Mouse (Mus musculus) embryonic fibroblast, embryonic 13.5 days (primary cell): ENCODE measurements at regions not wholly inside any gene's neighbourhood (a gene's known extent, or its start where the extent isn't known, plus 50 kb on each side); places are given as distances from the start of the nearest gene placed in this dataset.

Experiments used
- H3K27ac ChIP-seq: 2 replicates; pipeline ENCODE4 v1.5.1; 2012; ENCODE audit warnings: low read length, control low read depth, inconsistent platforms; ENCODE audit not compliant: insufficient read depth
- H3K4me1 ChIP-seq: 2 replicates; pipeline ENCODE4 v1.6.1; 2011; ENCODE audit warnings: low read length; ENCODE audit not compliant: control insufficient read depth, insufficient read depth
- H3K4me3 ChIP-seq: 2 replicates; pipeline ENCODE4 v1.5.1; 2011; ENCODE audit warnings: mild to moderate bottlenecking, control low read depth, low read length; ENCODE audit not compliant: insufficient read depth
- CTCF ChIP-seq: IDR thresholded peaks from 2 replicates; pipeline ENCODE4 v1.5.1; 2011; ENCODE audit warnings: mild to moderate bottlenecking, control low read depth, low read length, moderate library complexity, borderline replicate concordance; ENCODE audit not compliant: insufficient read depth
- POLR2A ChIP-seq: IDR thresholded peaks from 2 replicates; pipeline ENCODE4 v1.6.1; 2011; ENCODE audit warnings: low read depth, mild to moderate bottlenecking, control low read depth, low read length, moderate library complexity

DNA sequence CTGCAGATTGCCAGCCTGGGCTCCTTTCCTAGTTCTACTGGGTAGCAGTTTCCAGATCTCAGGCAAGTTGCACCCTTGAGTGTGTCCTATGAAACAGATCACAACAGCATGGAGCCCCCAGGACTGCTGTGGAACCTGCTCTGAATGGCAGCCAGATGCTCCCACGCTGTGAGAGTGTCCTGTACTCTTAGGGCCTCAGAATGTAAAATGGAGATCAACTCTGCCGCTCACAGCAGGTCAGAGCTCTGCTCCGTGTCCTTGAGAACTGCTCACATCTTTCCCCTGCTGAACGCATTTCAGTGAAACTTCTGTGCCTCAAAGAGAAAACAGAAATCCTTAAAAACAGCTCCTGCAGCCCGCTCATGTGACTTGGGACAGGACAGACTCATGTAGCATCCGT, 203.7 kb upstream of the Nlrp1b start:
- Histone ChIP-seq H3K4me1 (no peaks in the 10 kb centered on the region), H3K27ac (no peak overlapping the region), H3K4me3 (no peak overlapping the region)
- TF ChIP-seq CTCF: no peak
- no peak for TF ChIP-seq POLR2A

DNA sequence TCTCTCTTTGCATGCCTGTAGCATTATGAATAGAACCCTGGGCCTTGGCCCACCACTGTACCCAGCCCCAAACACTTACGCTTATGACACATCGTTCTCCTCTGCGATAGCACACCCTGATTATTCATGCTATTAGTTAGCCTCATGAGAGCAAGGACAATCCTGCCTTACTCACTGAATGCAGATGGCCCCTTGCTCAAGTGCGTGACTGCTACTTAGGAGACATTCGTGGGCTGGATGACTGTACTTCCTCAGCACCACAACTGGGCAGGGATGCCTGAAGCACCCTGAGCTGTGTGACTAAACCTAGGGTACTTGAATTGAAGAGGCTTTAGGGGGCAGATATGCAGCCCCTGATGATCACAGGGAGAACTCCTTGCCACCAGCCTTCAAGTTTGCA, 204.4 kb upstream of the Nlrp1b start:
- no peak overlapping the region for H3K27ac ChIP-seq
- no peaks in the 10 kb centered on the region for H3K4me1 ChIP-seq
- H3K4me3 ChIP-seq: no peak overlapping the region
- TF ChIP-seq POLR2A (no peak), CTCF (no peak)

DNA sequence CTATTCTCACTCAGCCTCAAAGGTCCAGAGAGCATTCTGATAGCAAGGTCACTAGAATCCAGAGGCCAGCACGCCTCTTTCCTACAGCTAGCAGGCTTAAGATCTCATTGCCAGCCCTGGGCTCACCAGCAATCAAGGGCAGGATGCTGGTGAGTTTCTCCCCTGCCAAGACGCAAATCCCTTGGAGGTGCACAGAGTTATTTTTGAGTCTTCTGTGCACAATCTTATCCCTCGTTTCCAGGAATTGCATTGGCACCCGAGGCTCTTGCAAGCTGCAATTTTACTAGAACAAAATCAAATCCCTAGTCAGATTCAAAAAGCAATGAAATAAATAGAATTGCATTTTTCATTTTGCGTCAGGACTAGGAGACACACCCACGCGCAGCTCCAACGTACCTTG, 205.2 kb upstream of the Nlrp1b start:
- TF ChIP-seq POLR2A: no peak
- no peak for TF ChIP-seq CTCF
- no peak overlapping the region for H3K4me3 ChIP-seq
- no peaks in the 10 kb centered on the region for H3K4me1 ChIP-seq
- no peak overlapping the region for H3K27ac ChIP-seq

DNA sequence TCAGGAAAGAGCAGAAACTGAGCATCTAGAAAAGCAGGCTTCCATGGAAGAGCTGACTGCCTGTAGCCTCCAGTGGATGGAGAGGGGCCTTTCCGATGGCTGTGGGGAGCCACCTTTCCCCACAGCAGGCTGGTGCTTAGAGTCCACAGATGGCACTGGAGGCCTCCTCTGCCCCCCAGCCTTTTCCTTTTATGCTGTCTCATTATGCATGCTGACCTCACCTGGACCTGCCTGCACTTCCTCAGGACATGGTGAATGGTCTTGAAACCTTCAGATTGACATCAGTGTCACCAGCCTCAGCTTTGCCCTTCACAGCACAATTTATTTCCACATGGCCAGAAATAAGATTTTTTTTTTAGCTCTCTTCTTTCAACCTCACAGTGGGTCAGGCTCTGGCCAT, 205.8 kb upstream of the Nlrp1b start:
- Histone ChIP-seq H3K4me3 (no peak overlapping the region), H3K4me1 (no peaks in the 10 kb centered on the region), H3K27ac (no peak overlapping the region)
- no peak for TF ChIP-seq CTCF
- TF ChIP-seq POLR2A: no peak

DNA sequence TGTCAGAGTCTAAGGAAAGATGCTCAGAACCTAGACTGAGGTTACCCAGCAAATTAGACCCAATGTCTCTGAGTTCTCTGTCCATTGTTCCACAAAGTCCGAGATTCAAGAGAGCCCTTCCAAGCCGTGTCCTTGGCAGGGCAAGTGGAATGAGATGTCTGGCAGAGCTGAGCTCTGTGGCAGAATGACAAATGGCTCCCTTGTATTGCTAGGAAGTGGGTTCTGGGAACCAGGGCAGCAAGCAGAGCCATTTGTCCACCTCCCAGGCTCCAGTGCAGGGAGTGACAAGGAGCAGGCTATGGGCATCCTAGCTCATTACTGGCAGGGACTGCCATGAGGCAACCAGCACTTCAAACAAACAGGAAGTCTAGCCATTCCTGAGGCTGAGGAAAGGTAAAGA, 206.3 kb upstream of the Nlrp1b start:
- Histone ChIP-seq H3K27ac (no peak overlapping the region), H3K4me3 (no peak overlapping the region), H3K4me1 (no peaks in the 10 kb centered on the region)
- TF ChIP-seq POLR2A: no peak
- no peak for TF ChIP-seq CTCF

DNA sequence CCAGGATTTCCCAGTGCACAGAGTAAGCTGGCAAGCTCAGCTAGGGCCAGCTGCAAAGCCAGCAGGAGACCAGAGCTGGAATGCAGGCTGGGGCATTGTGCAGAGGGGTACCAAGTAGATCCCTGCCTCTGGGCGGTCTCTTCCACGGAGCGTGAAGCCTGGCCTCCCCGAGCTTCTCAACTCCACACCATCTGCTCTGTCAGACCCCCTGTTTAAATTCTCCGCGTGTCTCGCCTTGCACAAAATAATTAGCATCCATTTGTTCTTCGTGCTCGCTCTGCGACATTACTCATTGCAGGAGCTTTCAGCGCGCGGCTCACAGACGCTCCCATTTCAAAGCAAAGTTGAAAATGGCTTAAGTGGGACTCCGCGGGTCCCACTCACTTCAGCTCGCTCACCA, 209.3 kb upstream of the Nlrp1b start:
- TF ChIP-seq POLR2A: no peak
- TF ChIP-seq CTCF: no peak
- Histone ChIP-seq H3K4me1 (no peaks in the 10 kb centered on the region), H3K27ac (no peak overlapping the region), H3K4me3 (no peak overlapping the region)

DNA sequence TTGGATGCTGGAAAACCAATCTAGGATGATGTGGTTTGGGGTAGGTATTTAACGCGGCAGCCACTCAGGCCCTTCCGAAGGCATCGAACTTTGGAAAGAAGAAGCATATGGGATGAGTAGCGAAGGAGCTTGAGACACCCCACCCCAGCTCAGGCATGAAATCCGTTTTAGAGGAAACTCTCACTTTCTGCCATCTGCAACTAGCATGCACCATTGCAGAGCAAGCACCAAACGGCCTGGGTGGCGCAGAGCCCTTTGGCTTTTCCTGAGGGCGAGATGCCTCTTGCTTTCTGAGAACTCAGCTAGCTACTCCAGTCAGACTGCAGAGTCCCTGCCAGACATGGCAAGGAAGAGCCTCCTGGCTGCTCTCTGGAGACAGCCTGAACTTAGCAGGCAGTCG, 209.9 kb upstream of the Nlrp1b start:
- no peak overlapping the region for H3K4me3 ChIP-seq
- H3K4me1 ChIP-seq: no peaks in the 10 kb centered on the region
- no peak overlapping the region for H3K27ac ChIP-seq
- no peak for TF ChIP-seq CTCF
- no peak for TF ChIP-seq POLR2A

DNA sequence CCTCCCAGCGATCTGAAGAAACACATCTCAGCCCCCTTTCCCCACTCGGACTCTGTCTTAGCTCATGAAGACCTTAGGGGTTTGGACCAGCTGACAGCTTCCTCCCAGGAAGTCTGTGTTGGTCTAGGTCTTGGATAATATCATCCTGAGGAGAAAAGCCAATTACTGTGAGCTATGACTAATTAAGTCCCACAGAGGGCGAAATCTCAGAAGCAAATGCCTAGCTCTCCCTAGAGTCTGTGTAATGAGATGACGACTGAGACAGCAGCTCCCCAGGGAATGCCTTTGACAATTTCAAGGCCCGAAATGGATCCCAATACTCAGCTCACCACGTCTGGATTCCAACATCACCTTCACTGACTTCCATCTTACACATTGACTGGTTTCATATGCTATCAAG, 213.5 kb upstream of the Nlrp1b start:
- no peaks in the 10 kb centered on the region for H3K4me1 ChIP-seq
- no peak overlapping the region for H3K27ac ChIP-seq
- H3K4me3 ChIP-seq: no peak overlapping the region
- no peak for TF ChIP-seq CTCF
- TF ChIP-seq POLR2A: no peak

DNA sequence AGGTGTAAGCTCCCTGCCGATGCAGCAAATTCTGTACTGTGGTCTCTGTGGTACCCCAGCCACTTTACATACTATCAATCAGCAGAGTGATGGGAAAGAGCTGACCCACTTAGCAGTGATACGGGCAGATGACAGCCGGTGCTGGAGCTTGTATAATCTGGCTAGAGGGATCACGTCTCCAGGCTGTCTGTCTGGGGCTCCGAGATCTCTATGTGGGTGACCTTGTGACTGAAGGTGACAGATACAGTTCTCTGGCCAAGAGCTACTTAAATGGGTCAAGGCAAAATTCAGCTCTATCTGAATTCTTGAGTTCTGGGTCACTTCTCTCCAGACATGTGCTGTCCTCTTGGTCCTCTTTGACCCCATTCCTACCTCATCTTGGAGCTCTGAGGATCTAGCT, 216.1 kb upstream of the Nlrp1b start:
- no peak overlapping the region for H3K27ac ChIP-seq
- no peaks in the 10 kb centered on the region for H3K4me1 ChIP-seq
- no peak overlapping the region for H3K4me3 ChIP-seq
- TF ChIP-seq CTCF: no peak
- TF ChIP-seq POLR2A: no peak

DNA sequence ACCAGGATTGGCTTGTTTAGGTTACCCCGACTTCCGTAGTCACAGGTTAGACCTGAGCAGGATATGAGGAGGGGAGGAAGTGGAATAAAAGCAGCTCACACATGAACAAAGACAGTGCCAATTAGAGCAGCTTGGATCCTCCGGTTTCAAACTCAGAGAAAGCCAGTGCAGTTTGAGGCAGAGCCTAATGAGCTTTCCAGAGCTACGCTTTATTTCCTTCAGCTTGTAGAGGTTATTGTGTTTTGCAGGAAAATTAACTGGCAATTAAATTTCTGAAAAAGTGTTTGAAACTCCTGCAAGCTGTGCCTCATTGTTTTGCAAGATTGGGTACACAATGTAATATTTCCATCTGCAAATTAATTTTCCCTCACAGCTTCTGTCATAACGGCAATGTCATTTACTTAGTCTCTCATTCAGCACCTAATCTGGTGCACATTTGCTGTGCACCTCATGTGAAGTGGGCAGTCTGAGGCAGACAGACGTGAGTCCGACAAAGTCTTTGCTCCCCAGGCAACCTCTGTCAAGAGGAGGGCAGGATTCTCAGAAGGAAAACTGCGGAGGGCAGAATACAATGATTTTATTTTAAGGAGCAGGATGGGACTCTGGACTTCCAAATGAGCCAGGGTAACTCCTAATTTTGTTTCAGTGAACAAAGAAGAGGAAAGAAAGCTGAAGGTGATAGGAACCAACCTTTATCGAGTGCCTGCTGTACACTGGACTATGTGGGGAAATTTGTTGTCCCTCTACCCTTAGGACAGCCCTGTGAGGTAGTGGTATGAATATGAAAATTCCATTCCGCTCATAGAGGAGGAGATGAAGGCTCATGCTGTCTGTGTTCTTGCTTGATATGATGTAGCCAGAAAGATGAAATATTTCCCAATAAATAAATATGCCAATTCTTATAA, 217.6 kb upstream of the Nlrp1b start:
- TF ChIP-seq CTCF (no peak), POLR2A (no peak)
- H3K4me1 ChIP-seq: no peaks in the 10 kb centered on the region
- H3K27ac ChIP-seq: no peak overlapping the region
- H3K4me3 ChIP-seq: no peak overlapping the region

DNA sequence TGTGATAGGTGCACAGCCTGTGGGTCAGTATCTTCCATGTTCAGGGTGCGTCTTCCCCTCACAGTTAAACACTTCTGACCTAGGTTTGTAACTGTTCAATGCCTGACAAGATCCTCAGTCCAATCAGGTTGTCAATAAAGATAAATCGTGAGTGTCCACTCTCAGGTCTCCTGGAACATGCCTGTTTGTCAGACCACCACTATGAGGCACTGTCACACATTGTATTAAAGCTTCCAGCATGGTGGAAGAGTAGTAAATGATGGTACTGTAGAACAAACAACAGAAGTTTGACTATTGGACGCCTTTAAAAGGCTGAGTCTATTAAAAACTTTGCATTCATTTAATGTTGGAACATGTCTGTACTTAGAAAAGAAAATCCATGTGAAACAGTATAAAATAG, 249.6 kb upstream of the Nlrp1b start:
- no peak for TF ChIP-seq CTCF
- no peak for TF ChIP-seq POLR2A
- no peak overlapping the region for H3K27ac ChIP-seq
- no peak overlapping the region for H3K4me3 ChIP-seq
- H3K4me1 ChIP-seq: no peaks in the 10 kb centered on the region
